Mouse (Mus musculus) thymus, adult 2 months (tissue): ENCODE data around the gene Mapkapk3.

Source experiments
- CTCF ChIP-seq: fragments of 200-500 bp; IDR thresholded peaks from 2 replicates; pipeline ENCODE4 v1.5.1; 2012; ENCODE audit warnings: mild to moderate bottlenecking, control low read depth, low read length, moderate library complexity, borderline replicate concordance; ENCODE audit not compliant: control insufficient read depth, poor library complexity, insufficient read depth; ENCODE audit errors: extremely low read depth
- POLR2A ChIP-seq: fragments of 200-500 bp; IDR thresholded peaks from 2 replicates; pipeline ENCODE4 v1.6.1; 2012; ENCODE audit warnings: mild to moderate bottlenecking, low read length, control low read depth, moderate library complexity; ENCODE audit not compliant: control insufficient read depth, poor library complexity, insufficient read depth; ENCODE audit errors: extremely low read depth

DNA sequence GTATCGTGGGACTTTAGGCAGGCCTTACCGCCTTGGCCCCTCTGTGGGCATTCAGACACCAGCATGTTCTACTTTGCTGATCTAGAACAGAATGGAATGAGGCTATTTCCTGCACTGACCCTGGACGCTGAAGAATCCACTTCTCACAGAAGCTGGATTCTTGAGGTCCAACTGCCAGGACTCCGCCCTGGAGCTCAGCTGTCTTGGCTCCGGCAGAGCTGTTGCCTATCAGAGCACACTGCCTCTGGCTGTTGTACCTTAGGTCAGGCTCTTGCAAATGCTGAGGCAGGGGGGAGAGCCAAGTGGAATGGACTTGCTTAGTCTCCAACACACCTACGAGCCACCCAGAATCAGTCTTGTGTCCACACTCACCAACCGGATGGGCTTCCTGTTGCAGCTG is 36.2 kb upstream of the Mapkapk3 start:
- TF ChIP-seq CTCF (no peak), POLR2A (no peak)
